Mouse (Mus musculus) myocyte (in vitro differentiated cells): ENCODE data around the gene Hist1h3g. TPM values are rescaled to one million over a fixed set of nuclear protein-coding genes. Genes with fewer than 3 reads are reported as not detected.
A peak's percentile ranks its signal among the peaks of the same experiment; 100 is the strongest.
"Not testable (repeated sequence)": the region's sequence is repeated elsewhere in the genome, so short reads cannot be mapped to it uniquely, and the experiment has no call there.

ENCODE experiments used
- H3K27me3 ChIP-seq: one replicate; pipeline ENCODE4 v1.6.1; 2011; ENCODE audit not compliant: control insufficient read depth, insufficient read depth, insufficient read length
- H3K36me3 ChIP-seq: one replicate; pipeline ENCODE4 v1.6.1; 2011; ENCODE audit not compliant: control insufficient read depth, insufficient read depth
- H3K4me2 ChIP-seq: one replicate; pipeline ENCODE4 v1.6.1; 2011; ENCODE audit warnings: low read depth, control low read depth
- H3K4me3 ChIP-seq: one replicate; pipeline ENCODE4 v1.5.1; 2011; ENCODE audit warnings: mild to moderate bottlenecking, control low read depth, moderate library complexity
- H3K79me2 ChIP-seq: one replicate; pipeline ENCODE4 v1.6.1; 2011; ENCODE audit not compliant: control insufficient read depth, insufficient read depth
- H3ac ChIP-seq: one replicate; pipeline ENCODE4 v1.6.1; 2011; ENCODE audit not compliant: control insufficient read depth, insufficient read length
- CEBPB ChIP-seq: IDR thresholded peaks from 2 replicates; pipeline ENCODE4 v1.6.1; 2011; ENCODE audit warnings: mild to moderate bottlenecking, moderate library complexity; ENCODE audit not compliant: poor library complexity, insufficient read depth, severe bottlenecking
- E2F4 ChIP-seq: IDR thresholded peaks from one replicate; pipeline ENCODE4 v1.6.1; 2011; ENCODE audit warnings: mild to moderate bottlenecking, control low read depth, moderate library complexity; ENCODE audit not compliant: insufficient read depth
- MAX ChIP-seq: IDR thresholded peaks from one replicate; pipeline ENCODE4 v1.6.1; 2011; ENCODE audit warnings: low read depth, mild to moderate bottlenecking, control low read depth
- MYOD1 ChIP-seq, 3 experiments: IDR thresholded peaks; one replicate each; pipeline ENCODE4 v1.6.1; 2011; ENCODE audit warnings: control low read depth in 2 of 3, low read depth in 2 of 3, mild to moderate bottlenecking in 2 of 3, moderate library complexity in 1 of 3; ENCODE audit not compliant: insufficient read length in 2 of 3, control insufficient read depth in 1 of 3
- MYOG ChIP-seq, 3 experiments: IDR thresholded peaks; one replicate each; pipeline ENCODE4 v1.6.1; 2011; ENCODE audit warnings: control low read depth in 2 of 3, low read depth in 2 of 3, mild to moderate bottlenecking in 2 of 3; ENCODE audit not compliant: insufficient read length in 2 of 3, control insufficient read depth in 1 of 3, insufficient read depth in 1 of 3
- POLR2A ChIP-seq: IDR thresholded peaks from one replicate; pipeline ENCODE4 v1.6.1; 2011; ENCODE audit warnings: low read depth, mild to moderate bottlenecking, control low read depth, moderate library complexity; ENCODE audit not compliant: insufficient read length
- POLR2AphosphoS2 ChIP-seq: IDR thresholded peaks from one replicate; pipeline ENCODE4 v1.6.1; 2011; ENCODE audit warnings: low read depth, control low read depth; ENCODE audit not compliant: insufficient read length
- REST ChIP-seq: IDR thresholded peaks from one replicate; pipeline ENCODE4 v1.6.1; 2011; ENCODE audit warnings: mild to moderate bottlenecking, control low read depth, moderate library complexity; ENCODE audit not compliant: insufficient read depth, insufficient read length
- SRF ChIP-seq: IDR thresholded peaks from one replicate; pipeline ENCODE4 v1.6.1; 2011; ENCODE audit warnings: low read depth; ENCODE audit not compliant: control insufficient read depth, insufficient read length
- TCF12 ChIP-seq: IDR thresholded peaks from one replicate; pipeline ENCODE4 v1.6.1; 2011; ENCODE audit warnings: mild to moderate bottlenecking, control low read depth; ENCODE audit not compliant: poor library complexity, insufficient read depth, severe bottlenecking
- TCF3 ChIP-seq: IDR thresholded peaks from one replicate; pipeline ENCODE4 v1.6.1; 2011; ENCODE audit warnings: low read depth, control low read depth; ENCODE audit not compliant: insufficient read length
- USF1 ChIP-seq: IDR thresholded peaks from one replicate; pipeline ENCODE4 v1.6.1; 2011; ENCODE audit warnings: low read depth, mild to moderate bottlenecking, control low read depth, moderate library complexity
- polyA plus RNA-seq: library from polyadenylated mRNA; unstranded; fragments of >200 nt; fragmentation: generic; extraction: Trizol; gene quantifications from one replicate; pipeline ENCODE4 v1.2.1, GENCODE M21; 2012; ENCODE audit warnings: missing spikeins

Hist1h3g gene
- polyA plus RNA-seq, 1 experiment, result 3.3 TPM

GRCm38 (mm10) chr13:23555839-23556416 lies 20.7 kb downstream of the Hist1h3g start:
- Histone ChIP-seq H3K79me2 (no peaks in the 10 kb centered on the region), H3K4me2 (peak overlapping the region; percentile 96), H3ac (peak overlapping the region; percentile 9), H3K4me3 (peak overlapping the region; percentile 52), H3K36me3 (no peaks in the 10 kb centered on the region), H3K27me3 (no peaks in the 10 kb centered on the region)
- no peak for TF ChIP-seq CEBPB
- TF ChIP-seq SRF, result no peak
- peak; percentile 50 for TF ChIP-seq POLR2A
- no peak for TF ChIP-seq REST
- TF ChIP-seq USF1, result no peak
- TF ChIP-seq MAX, result peak; percentile 25
- TF ChIP-seq MYOD1 (IDR thresholded peaks at IDR 0.05; ENCODE audit: control insufficient read depth in 1 of 3, insufficient read length in 2 of 3, low read depth in 2 of 3), result no peak
- peak; percentile 64 for TF ChIP-seq POLR2AphosphoS2
- TF ChIP-seq E2F4, result no peak
- TF ChIP-seq TCF12, result no peak
- no peak for TF ChIP-seq TCF3
- TF ChIP-seq MYOG (IDR thresholded peaks at IDR 0.05; ENCODE audit: control insufficient read depth in 1 of 3, insufficient read depth in 1 of 3, insufficient read length in 2 of 3, low read depth in 2 of 3), result no peak

- no peak overlapping the region for H3ac ChIP-seq
- H3K36me3 ChIP-seq, result no peaks in the 10 kb centered on the region
- TF ChIP-seq CEBPB (no peak), POLR2A (no peak), MYOD1 (IDR thresholded peaks at IDR 0.05; ENCODE audit: control insufficient read depth in 1 of 3, insufficient read length in 2 of 3, low read depth in 2 of 3) (no peak), MAX (no peak), SRF (no peak)
- H3K79me2 ChIP-seq, result no peaks in the 10 kb centered on the region
- no peaks in the 10 kb centered on the region for H3K27me3 ChIP-seq
- peak overlapping the region; percentile 52 for H3K4me3 ChIP-seq
- peak overlapping the region; percentile 68 for H3K4me2 ChIP-seq
Measured at GRCm38 (mm10) chr13:23556906-23557305, 21.7 kb downstream of the Hist1h3g start.

GRCm38 (mm10) chr13:23560699-23561098 lies 25.5 kb downstream of the Hist1h3g start:
- not testable (repeated sequence) for H3K36me3 ChIP-seq, H3K79me2 ChIP-seq, H3ac ChIP-seq, H3K4me2 ChIP-seq, H3K27me3 ChIP-seq, H3K4me3 ChIP-seq

GRCm38 (mm10) chr13:23561531-23561882 lies 26.3 kb downstream of the Hist1h3g start:
- Histone ChIP-seq H3K4me3 (peak overlapping the region; percentile 28), H3K4me2 (peak overlapping the region; percentile 99)
- not testable (repeated sequence) for H3K27me3 ChIP-seq, H3ac ChIP-seq, H3K36me3 ChIP-seq, H3K79me2 ChIP-seq

GRCm38 (mm10) chr13:23561883-23562659 lies 26.8 kb downstream of the Hist1h3g start, which contains the start of gene Hist1h3e:
Gene Hist1h3e, minus strand, starts transcription at chr13:23562369.
- peak; percentile 95 for TF ChIP-seq POLR2AphosphoS2
- H3K79me2 ChIP-seq, H3K36me3 ChIP-seq, H3K27me3 ChIP-seq, H3ac ChIP-seq: not testable (repeated sequence)
- Histone ChIP-seq H3K4me3 (peak within 1 kb of the TSS; percentile 28), H3K4me2 (peak within 1 kb of the TSS; percentile 99)

GRCm38 (mm10) chr13:23562699-23563462 lies 27.7 kb downstream of the Hist1h3g start:
- Histone ChIP-seq H3K4me2 (peak overlapping the region; percentile 99), H3K4me3 (peak overlapping the region; percentile 28), H3K36me3 (no peaks in the 10 kb centered on the region), H3ac (no peak overlapping the region), H3K27me3 (no peaks in the 10 kb centered on the region), H3K79me2 (no peaks in the 10 kb centered on the region)
- TF ChIP-seq CEBPB (no peak), POLR2AphosphoS2 (no peak), TCF12 (no peak), USF1 (no peak), MYOG (IDR thresholded peaks at IDR 0.05; ENCODE audit: control insufficient read depth in 1 of 3, insufficient read depth in 1 of 3, insufficient read length in 2 of 3, low read depth in 2 of 3) (no peak), POLR2A (no peak), REST (no peak), SRF (no peak), MAX (no peak), E2F4 (no peak), MYOD1 (IDR thresholded peaks at IDR 0.05; ENCODE audit: control insufficient read depth in 1 of 3, insufficient read length in 2 of 3, low read depth in 2 of 3) (no peak), TCF3 (no peak)
